Mouse (Mus musculus): ENCODE measurements around the gene Emx2. TPM values are rescaled to one million over a fixed set of nuclear protein-coding genes. Genes with fewer than 3 reads are reported as not detected.

The Emx2 gene
- polyA plus RNA-seq, 2 experiments: 13.1 to 20.5 TPM

DNA sequence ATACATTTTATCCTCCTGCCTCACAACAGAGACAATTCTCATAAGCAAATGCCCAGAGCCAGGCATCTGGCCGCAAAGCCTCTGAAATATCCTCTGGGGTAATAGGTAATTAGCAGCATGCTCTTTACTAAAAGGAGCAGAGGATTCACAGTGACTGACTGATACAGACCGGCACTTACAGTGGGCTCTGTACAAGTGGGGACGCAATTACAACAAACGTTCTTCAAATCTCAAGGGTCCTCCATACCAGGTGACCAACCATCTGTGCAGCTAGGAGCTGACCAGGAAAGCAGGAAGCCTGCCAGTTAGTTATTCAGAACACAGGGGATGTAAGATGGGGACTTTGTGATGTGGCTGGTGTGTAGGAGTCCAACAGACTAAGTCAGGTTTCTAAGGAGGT lies 38.7 kb downstream of the Emx2 start:
- DNase-seq (ENCODE audit: low spot score) (no peak), ATAC-seq (ENCODE audit: low FRiP score, low read depth) (no peak)
- TF ChIP-seq POLR2A (IDR thresholded peaks at IDR 0.05; ENCODE audit: borderline replicate concordance, extremely low read depth, insufficient read depth, insufficient read length): no peak
- WGBS: 43% methylated on average over 4 of the region's 4 CpGs
- Histone ChIP-seq H3K4me3 (replicated peaks; ENCODE audit: low read length) (no peak overlapping the region), H3K27me3 (ENCODE audit: control insufficient read depth, insufficient read depth, low read length) (no peaks in the 10 kb centered on the region), H3K4me2 (replicated peaks; ENCODE audit: low read depth, low read length, severe bottlenecking) (no peak overlapping the region), H3K9ac (ENCODE audit: low read depth, low read length, severe bottlenecking) (no peak overlapping the region), H3K4me1 (ENCODE audit: control insufficient read depth, insufficient read depth, low read length) (no peaks in the 10 kb centered on the region), H3K9me3 (ENCODE audit: control insufficient read depth, low read length) (no peaks in the 10 kb centered on the region), H3K27ac (replicated peaks; ENCODE audit: low read depth, low read length) (no peak overlapping the region), H3K36me3 (ENCODE audit: control insufficient read depth, insufficient read depth, low read length) (no peaks in the 10 kb centered on the region)

DNA sequence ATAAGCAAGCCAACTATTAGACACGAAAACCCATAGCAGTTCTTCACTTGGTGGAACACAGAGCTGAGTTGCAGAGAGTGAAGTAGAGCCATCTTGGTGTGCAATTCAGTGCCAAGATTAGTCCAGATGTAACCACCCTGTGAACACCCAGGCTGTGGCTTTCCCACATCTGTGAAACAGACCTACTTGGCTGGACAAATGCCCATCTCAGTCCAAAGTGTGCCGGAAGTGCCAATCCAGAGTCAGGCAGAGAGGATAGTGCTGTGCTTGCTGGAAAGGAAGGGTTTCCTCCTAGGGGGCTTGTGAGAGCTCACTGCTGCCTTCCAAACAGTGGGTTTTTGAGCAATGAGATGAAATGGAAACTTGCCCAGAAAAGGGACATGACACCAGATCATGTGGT lies 50.7 kb downstream of the Emx2 start:
- H3K4me2 ChIP-seq (replicated peaks; ENCODE audit: low read depth, low read length, severe bottlenecking): no peak overlapping the region
- no peaks in the 10 kb centered on the region for H3K27me3 ChIP-seq (ENCODE audit: control insufficient read depth, insufficient read depth, low read length)
- no peak overlapping the region for H3K9ac ChIP-seq (ENCODE audit: low read depth, low read length, severe bottlenecking)
- H3K9me3 ChIP-seq (ENCODE audit: control insufficient read depth, low read length): no peaks in the 10 kb centered on the region
- no peaks in the 10 kb centered on the region for H3K4me1 ChIP-seq (ENCODE audit: control insufficient read depth, insufficient read depth, low read length)
- ATAC-seq (ENCODE audit: low FRiP score, low read depth) (no peak), DNase-seq (ENCODE audit: low spot score) (no peak)
- no peak overlapping the region for H3K27ac ChIP-seq (replicated peaks; ENCODE audit: low read depth, low read length)
- no peaks in the 10 kb centered on the region for H3K36me3 ChIP-seq (ENCODE audit: control insufficient read depth, insufficient read depth, low read length)
- H3K4me3 ChIP-seq (replicated peaks; ENCODE audit: low read length): no peak overlapping the region
- no peak for TF ChIP-seq POLR2A (IDR thresholded peaks at IDR 0.05; ENCODE audit: borderline replicate concordance, extremely low read depth, insufficient read depth, insufficient read length)
- WGBS: 80% methylated on average over 2 of the region's 2 CpGs

DNA sequence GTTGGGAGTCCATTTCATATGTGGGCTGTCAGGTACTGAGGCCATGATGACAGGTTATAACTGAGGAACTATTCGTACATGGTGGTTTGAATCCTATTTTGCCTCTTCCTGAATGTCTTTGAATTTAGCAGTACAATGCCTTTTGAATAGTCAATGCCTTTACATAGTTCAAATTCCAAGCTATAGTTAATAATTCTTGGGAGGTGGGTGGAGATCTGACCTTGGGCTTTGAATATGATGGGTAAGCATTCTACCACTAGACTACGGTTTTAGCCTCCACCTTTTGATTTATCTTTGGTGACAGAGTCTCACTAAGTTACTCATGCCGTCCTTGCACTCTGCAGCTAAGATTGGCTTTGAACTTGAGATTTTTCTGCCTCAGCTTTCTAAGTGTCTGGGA lies 55.0 kb downstream of the Emx2 start:
- WGBS: 85% methylated on average over 3 of the region's 3 CpGs
- Histone ChIP-seq H3K36me3 (ENCODE audit: control insufficient read depth, insufficient read depth, low read length) (no peaks in the 10 kb centered on the region), H3K4me1 (ENCODE audit: control insufficient read depth, insufficient read depth, low read length) (no peaks in the 10 kb centered on the region), H3K4me2 (replicated peaks; ENCODE audit: low read depth, low read length, severe bottlenecking) (no peak overlapping the region), H3K27me3 (ENCODE audit: control insufficient read depth, insufficient read depth, low read length) (no peaks in the 10 kb centered on the region), H3K9ac (ENCODE audit: low read depth, low read length, severe bottlenecking) (no peak overlapping the region), H3K4me3 (replicated peaks; ENCODE audit: low read length) (no peak overlapping the region), H3K9me3 (ENCODE audit: control insufficient read depth, low read length) (no peaks in the 10 kb centered on the region), H3K27ac (replicated peaks; ENCODE audit: low read depth, low read length) (no peak overlapping the region)
- no peak for TF ChIP-seq POLR2A (IDR thresholded peaks at IDR 0.05; ENCODE audit: borderline replicate concordance, extremely low read depth, insufficient read depth, insufficient read length)
- ATAC-seq (ENCODE audit: low FRiP score, low read depth): no peak
- no peak for DNase-seq (ENCODE audit: low spot score)

Other genes starting within 250 kb of the Emx2 start
- not detected in 2 replicates for gene Kcnk18, start 239.2 kb upstream of the Emx2 start, polyA plus RNA-seq (2012; rRNA removed)
- gene Kcnk18, start 239.2 kb upstream of the Emx2 start, polyA plus RNA-seq (2014; fragmentation: Nextera tagmentation; extraction: Ambion mirVana): not detected in 2 replicates
- 2.5 and 2.6 TPM in 2 replicates for gene Slc18a2, start 197.5 kb upstream of the Emx2 start, polyA plus RNA-seq (2012; rRNA removed)
- 8.2 TPM in 2 replicates for gene Slc18a2, start 197.5 kb upstream of the Emx2 start, polyA plus RNA-seq (2014; fragmentation: Nextera tagmentation; extraction: Ambion mirVana)
- 222 and 266 TPM in 2 replicates for gene Rps12-ps3, start 136.1 kb upstream of the Emx2 start, polyA plus RNA-seq (2012; rRNA removed)
- 17.6 and 54.2 TPM in 2 replicates for gene Rps12-ps3, start 136.1 kb upstream of the Emx2 start, polyA plus RNA-seq (2014; fragmentation: Nextera tagmentation; extraction: Ambion mirVana)
- 11.9 and 13.2 TPM in 2 replicates for gene Pdzd8, start 112.6 kb upstream of the Emx2 start, polyA plus RNA-seq (2012; rRNA removed)
- gene Pdzd8, start 112.6 kb upstream of the Emx2 start, polyA plus RNA-seq (2014; fragmentation: Nextera tagmentation; extraction: Ambion mirVana): 15.3 and 19.1 TPM in 2 replicates